Mouse (Mus musculus) MEL (cell line): ENCODE results near the gene Nfe2l2.

ENCODE experiments used
- CTCF ChIP-seq, 3 experiments: IDR thresholded peaks in 2 of 3; conservative IDR thresholded peaks in 1 of 3; 2 replicates each; pipeline ENCODE4 v1.5.1; 2011 to 2012; ENCODE audit warnings: low read length in 3 of 3, low read depth in 2 of 3, mild to moderate bottlenecking in 2 of 3, improper control_type of control experiment in 1 of 3, inconsistent platforms in 1 of 3, mixed read lengths in 1 of 3, moderate library complexity in 1 of 3; ENCODE audit not compliant: control insufficient read depth in 1 of 3, insufficient read depth in 1 of 3, poor library complexity in 1 of 3, severe bottlenecking in 1 of 3
- EP300 ChIP-seq, 2 experiments: IDR thresholded peaks; 2 replicates each; pipeline ENCODE4 v1.6.1; 2011; ENCODE audit warnings: improper control_type of control experiment in 2 of 2, low read length in 2 of 2, low read depth in 1 of 2, mild to moderate bottlenecking in 1 of 2
- ETS1 ChIP-seq: IDR thresholded peaks from 2 replicates; pipeline ENCODE4 v1.6.1; 2012; ENCODE audit warnings: low read depth, mild to moderate bottlenecking, inconsistent platforms, low read length, improper control_type of control experiment, moderate library complexity
- NRF1 ChIP-seq: IDR thresholded peaks from 2 replicates; pipeline ENCODE4 v1.6.1; 2014; ENCODE audit warnings: low read depth, mild to moderate bottlenecking, inconsistent platforms, low read length, improper control_type of control experiment, moderate library complexity; ENCODE audit not compliant: poor library complexity, insufficient read depth, severe bottlenecking
- POLR2AphosphoS2 ChIP-seq: IDR thresholded peaks from 2 replicates; pipeline ENCODE4 v1.6.1; 2011; ENCODE audit warnings: low read length, improper control_type of control experiment
- RCOR1 ChIP-seq: IDR thresholded peaks from 2 replicates; pipeline ENCODE4 v1.6.1; 2012; ENCODE audit warnings: low read depth, mild to moderate bottlenecking, inconsistent platforms, low read length, improper control_type of control experiment
- ZKSCAN1 ChIP-seq: IDR thresholded peaks from 2 replicates; pipeline ENCODE4 v1.6.1; 2012; ENCODE audit warnings: low read depth, mild to moderate bottlenecking, inconsistent platforms, low read length, improper control_type of control experiment, moderate library complexity
- ZNF384 ChIP-seq: IDR thresholded peaks from 2 replicates; pipeline ENCODE4 v1.6.1; 2012; ENCODE audit warnings: low read depth, mild to moderate bottlenecking, inconsistent platforms, low read length, improper control_type of control experiment

GRCm38 (mm10) chr2:75706435-75706834, 2.0 kb upstream of the Nfe2l2 start:
- TF ChIP-seq EP300 (IDR thresholded peaks at IDR 0.05; ENCODE audit: low read depth in 1 of 2, low read length in 2 of 2) = no peak
- TF ChIP-seq ZNF384 = no peak
- TF ChIP-seq RCOR1 = no peak
- no peak for TF ChIP-seq CTCF (IDR thresholded peaks at IDR 0.05 in 2 of 3, conservative IDR thresholded peaks at IDR 0.05 in 1 of 3; ENCODE audit: control insufficient read depth in 1 of 3, insufficient read depth in 1 of 3, low read depth in 2 of 3, low read length in 3 of 3, poor library complexity in 1 of 3, severe bottlenecking in 1 of 3)
- no peak for TF ChIP-seq ZKSCAN1
- TF ChIP-seq POLR2AphosphoS2 = no peak
- TF ChIP-seq NRF1 = no peak
- no peak for TF ChIP-seq ETS1
